Mouse (Mus musculus): ENCODE data around the gene Fam71e2.

DNA sequence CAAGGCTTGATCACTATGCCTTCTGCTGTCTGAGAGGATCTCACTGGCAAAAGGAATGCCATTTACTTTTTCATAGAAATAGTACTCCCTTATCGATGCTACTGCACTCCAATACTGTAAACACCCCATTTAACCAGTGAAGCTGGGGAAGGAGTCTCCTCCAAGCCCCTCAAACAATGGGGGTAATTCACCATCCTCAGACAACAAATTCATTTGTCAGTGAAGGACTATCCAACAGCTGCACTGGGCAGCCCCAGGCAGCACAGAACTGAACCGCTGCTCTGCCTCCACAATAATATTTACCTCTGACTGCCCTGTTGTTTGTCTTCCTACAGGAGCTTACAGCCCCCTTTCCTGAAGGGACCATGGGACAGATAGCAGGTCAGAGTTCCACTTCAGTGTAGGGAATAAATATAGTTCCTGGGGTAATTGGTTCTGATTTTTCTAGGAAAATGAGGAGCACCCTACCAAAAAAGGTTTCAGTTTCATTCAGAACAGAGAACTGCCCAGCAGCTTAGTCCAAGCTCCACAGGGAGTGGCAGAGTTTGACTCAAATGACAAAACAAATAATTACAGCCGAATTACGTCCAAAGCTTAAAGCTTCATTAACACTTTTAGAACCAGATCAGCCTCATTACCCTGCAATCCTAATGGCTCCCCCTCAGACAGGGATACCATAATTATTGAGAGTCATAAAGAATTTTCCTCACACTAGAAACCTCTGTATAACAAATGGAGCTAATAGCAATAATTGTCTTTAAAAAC is 6.0 kb downstream of the Fam71e2 start:
- TF ChIP-seq POLR2A (IDR thresholded peaks at IDR 0.05; ENCODE audit: borderline replicate concordance, low read depth, low read length) (no peak), CTCF (IDR thresholded peaks at IDR 0.05; ENCODE audit: low read depth, low read length) (no peak)

Data from bone marrow macrophage, adult 2 months (primary cell).